Comparison of ENCODE assay signal across 15 mouse cellular contexts in genomic region chr4:100877351-100877750, GRCm38 (mm10).
"Had no signal": no experiment of that assay in that cellular context is flagged by ENCODE, and none has a peak within 500 bp of the region (broad histone marks: within the 10 kb centered on the region; RNA-seq: fewer than 3 reads in every experiment).

No protein-coding gene starts in this region.

- DNase-seq: retina, postnatal 1 day; right cerebral cortex, adult 18-20 months; right cerebral cortex, postnatal 14 days; right cerebral cortex, postnatal 25 days; right cerebral cortex, postnatal 4 days; spleen, adult 18-20 months; thymus, adult 18-20 months; thymus, adult 2 months; thymus, postnatal 14 days; thymus, postnatal 25 days; thymus, postnatal 36 days; thymus, postnatal 4 days had no signal

- H3K27me3 ChIP-seq: neural tube, embryonic 13.5 days; neural tube, embryonic 15.5 days; stomach, embryonic 15.5 days had no signal
